Mouse (Mus musculus) right cerebral cortex, adult 18-20 months (tissue): Measurements from ENCODE around the gene Senp7.
A peak's percentile ranks its signal among the peaks of the same experiment; 100 is the strongest.
"Not testable (repeated sequence)": the region's sequence is repeated elsewhere in the genome, so short reads cannot be mapped to it uniquely, and the experiment has no call there.

Experiments used
- DNase-seq: peaks from one replicate; pipeline ENCODE4 v3.0.0; 2022; ENCODE audit warnings: mixed read lengths

Gene Senp7

DNA sequence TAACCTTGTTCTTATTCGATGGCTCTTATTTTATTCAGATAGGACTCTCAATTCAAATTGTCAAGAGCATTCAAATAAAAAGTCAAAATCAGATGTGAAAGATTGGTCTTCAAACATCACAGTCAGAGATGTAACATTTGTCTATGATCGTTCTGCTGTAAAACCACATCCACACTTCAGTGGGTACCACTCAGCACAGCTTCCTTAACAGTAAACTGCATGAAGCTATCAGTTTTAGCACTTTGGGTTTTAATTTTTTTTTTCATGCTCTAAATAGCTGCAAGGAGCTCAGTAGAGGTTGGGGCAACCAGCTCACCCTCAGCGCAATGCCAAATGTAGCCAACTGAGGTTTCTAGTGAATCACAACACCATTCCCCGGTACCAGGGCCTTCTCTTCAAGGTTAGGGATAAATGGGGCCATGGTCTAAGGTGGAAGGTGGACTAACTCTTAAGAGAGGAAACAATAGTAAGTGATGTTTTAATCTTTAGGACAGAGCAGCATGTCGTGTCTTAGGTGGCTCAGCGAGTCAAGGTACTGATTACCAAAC lies 20.5 kb downstream of the Senp7 start:
- DNase-seq = no peak

DNA sequence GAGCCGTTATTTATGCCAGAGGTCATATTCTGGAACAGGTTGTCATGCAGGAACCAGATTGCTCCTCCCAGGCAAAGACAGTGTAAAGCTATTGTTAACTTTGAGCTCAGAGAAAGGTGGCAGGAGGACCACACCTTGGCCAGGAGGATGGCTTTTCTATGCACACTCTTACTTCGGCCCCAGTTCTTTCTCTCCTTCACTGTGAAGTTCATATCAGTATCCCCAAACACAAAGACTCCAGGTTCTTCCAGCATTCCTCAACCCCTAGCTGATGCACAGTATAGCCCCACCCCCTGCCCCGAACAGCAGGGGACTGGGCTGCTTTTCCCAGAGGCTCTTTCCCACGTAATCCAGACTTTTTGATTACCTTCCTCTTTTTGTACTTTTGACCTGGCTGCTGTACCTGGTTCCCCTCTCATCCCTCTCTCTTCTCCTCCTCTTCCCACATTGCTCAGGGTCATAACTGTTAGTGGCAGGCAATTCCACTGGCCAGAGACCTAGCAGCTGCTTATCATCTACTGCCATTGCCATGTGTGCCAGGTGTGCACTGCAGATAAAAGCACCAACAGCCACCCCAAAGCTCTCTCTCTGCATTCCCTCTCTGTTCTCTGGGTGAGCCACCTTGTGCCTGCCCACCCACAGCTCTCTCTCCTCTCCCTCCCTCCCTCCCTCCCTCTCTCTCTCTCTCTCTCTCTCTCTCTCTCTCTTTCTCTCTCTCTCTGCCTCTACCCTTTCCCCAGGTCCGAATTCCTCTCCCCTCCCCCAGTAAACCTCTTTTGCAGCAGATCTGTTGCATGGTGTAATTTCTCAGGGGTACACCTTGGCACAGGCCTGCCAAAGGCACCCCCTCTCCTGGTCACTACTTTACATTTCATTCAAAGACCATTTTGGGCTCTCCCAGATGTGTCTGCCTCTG lies 23.4 kb downstream of the Senp7 start:
- DNase-seq = no peak

DNA sequence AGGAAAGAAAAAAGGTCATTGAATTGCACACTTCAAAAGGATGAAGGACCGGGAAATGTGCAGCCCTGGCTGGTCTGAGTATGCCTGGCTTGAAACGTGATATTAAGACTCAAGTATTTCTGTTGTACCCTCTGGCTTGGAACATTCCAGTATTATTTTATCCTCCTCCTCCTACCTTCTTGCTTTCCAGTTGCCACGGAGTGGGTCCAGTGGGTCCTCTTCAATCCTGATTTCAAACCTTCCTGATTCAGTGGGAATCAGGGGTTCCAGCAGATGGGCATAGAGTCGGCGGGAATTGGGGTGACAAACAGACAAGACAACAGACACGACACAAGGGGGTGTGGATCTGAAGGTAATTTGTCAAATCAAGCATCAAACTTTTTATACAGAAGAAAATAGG lies 24.4 kb downstream of the Senp7 start:
- no peak for DNase-seq

- DNase-seq = not testable (repeated sequence)
These were observed 25.0 kb downstream of the Senp7 start for GRCm38 (mm10) chr16:56073150-56073549.

- no peak for DNase-seq
These were observed 26.0 kb downstream of the Senp7 start for GRCm38 (mm10) chr16:56074122-56074521.

DNA sequence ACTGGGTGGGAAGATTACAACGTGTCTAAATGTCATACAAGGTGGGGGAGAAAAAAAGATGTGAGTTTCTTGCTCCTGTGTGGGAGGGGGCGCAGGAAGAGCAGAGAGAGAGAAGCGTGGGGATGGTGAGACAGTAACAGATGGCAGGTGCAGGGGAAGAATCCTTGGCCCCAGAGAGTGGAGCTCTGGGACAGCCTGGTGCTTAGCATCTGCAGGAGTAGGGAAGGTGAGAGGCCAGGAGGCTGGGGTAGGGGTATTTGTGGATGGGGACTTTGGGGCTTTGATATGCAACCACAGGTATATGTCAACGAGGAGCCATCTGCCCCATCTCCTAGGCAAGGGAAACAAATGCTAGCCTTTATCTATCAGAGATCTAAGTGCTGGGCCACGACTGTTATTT lies 26.4 kb downstream of the Senp7 start:
- no peak for DNase-seq

GRCm38 (mm10) chr16:56075222-56076111 lies 27.3 kb downstream of the Senp7 start:
- DNase-seq = peak; percentile 81

GRCm38 (mm10) chr16:56076121-56076869 lies 28.2 kb downstream of the Senp7 start:
- DNase-seq = no peak

DNA sequence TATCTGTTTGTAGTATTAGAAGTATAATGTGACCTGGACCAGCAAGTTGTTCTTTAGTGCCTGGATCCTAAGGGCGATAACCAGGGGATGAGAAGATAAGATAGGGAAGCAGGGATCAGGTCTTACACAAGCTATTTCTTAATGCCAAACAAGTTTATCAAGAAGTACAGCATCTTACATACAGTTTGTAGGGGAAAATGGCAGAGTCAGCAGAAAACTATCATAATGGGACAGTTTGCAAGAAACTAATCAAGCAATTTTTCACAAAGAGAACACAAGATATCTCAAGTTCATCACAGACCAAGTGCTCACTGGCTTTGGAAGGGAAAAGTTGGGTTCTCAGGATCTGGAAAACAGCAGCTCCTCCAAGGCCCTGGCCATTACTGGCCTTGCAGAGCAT lies 31.3 kb downstream of the Senp7 start:
- DNase-seq = no peak

DNA sequence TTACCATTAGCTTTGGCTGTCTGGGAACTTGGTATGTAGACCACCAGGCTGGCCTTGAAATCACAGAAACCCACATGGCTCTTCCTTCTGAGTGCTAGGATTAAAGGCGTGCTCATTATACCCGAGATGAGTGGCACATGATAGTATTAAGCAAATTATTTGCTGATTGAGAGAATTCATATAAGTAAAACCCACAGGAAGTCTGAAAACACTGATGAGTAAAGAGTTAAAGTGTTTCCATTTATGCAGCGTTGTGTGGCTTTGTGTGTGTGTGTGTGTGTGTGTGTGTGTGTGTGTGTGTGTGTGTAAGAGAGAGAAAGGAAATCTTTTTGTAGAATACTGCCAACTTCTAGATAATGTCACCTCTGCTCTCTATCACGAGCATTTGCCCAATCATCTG lies 33.6 kb downstream of the Senp7 start:
- no peak for DNase-seq

DNA sequence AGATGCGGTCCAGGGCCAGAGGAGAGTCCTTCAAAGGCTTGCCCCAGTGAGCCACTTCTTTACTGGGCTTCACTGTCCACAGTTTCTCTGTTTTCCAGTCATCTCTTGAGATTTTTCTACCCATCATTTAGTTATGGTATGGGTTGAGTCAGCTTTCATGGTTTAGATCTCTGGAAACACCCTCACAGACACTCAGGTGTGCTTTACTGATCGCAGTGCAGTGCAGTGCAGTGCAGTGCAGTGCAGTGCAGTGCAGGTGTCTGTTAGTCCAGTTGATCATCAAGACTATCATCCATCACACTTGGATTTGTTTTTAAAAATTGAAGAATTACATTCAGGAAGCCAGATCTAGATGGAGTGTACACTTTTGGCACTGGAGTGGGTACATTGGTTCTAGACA lies 38.2 kb downstream of the Senp7 start:
- no peak for DNase-seq

GRCm38 (mm10) chr16:56090385-56090784 lies 42.2 kb downstream of the Senp7 start:
- DNase-seq = no peak

- not testable (repeated sequence) for DNase-seq
These were observed 48.4 kb downstream of the Senp7 start for GRCm38 (mm10) chr16:56096401-56097018.

DNA sequence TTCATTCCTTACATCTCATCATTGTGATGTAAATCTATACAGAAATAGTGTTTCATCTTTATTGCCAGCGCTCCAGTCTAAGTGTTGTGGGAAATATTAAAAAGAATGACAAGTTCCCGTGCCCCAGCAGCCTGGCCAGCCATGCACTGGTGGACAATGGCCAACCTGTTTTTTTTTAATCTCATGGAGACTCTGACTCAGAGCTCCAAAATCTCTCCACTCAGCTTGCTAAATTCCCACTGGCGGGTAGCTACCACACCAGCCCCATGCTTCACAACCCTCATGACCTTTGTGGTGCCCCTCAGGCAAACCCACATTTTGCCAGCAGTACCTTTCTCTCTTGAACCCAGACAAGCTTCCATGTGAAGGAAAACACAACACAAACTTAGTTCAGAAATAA lies 67.6 kb downstream of the Senp7 start:
- DNase-seq = no peak

- DNase-seq = no peak
These were observed 68.0 kb downstream of the Senp7 start for GRCm38 (mm10) chr16:56116155-56116554.

DNA sequence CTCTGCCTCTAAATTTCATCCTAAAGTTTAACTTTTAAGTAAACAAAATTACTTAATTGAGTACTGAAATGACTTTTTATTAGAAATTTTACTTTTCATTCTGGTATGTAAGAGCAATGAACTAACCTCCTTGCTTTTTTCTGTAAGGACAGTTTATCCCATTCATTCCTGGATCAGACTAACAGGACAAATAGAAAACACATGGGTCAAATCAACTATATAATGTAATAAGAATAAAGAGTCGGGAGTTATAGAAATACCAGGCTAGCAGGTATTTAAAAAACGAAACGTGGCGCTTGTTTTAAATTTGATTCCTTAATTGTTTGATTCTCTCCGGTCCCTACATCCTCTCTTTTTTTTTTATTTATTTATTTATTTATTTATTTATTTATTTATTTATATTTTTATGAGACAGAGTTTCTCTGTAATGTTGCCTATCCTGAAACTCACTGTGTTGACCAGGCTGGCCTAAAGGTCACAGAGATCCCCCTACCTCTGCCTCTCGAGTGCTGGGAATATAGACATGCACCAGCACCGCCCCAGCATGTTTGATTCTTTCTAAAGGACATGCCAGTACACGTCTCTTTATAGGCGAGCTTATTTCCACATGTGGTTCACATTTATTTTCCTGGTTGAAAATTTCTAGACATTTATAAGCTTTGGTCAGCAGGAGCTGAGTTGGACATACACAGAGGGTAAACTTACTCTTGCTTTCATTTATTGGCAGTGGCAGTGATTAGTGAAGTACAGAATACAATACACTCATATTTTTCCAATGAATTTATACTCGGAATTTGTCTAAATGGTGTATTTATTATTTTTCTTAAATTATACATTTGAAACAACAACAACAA lies 69.4 kb downstream of the Senp7 start:
- DNase-seq = no peak

DNA sequence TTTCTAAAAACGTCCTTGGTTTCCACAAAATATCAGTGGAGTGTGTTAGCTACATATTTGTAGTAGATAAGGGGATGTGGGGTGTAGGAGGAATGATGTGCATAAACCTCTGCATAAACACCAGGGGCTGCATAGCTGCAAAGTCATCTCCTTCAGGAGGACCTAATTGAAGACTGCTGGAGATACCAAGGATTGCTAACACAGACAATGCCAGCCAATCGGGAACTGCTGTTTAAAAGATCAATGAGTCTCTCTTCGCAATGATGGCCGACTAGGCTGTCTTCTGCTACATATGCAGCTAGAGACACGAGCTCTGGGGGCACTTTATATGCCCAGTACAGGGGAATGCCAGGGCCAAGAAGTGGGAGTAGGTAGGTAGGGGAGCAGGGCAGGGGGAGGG lies 74.4 kb downstream of the Senp7 start:
- no peak for DNase-seq

DNA sequence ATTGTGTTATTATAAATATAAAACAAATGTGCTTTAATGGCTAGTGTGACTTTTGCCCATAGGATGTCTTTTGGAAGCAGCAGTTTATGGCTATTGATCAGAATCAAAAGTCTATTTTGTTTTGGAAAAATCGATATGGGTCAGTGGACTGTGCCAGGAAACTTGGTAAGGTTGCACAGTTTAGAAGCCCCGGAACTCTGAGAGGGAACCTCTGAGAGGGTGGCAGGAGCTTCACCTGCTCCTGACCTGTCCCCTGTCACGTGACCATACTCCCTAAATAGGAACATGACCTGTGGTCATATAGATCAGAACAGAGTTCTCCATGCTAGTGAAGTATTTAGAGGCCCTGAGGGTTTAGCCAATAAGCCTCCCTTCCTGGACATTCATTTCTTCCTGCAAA lies 75.9 kb downstream of the Senp7 start:
- no peak for DNase-seq

GRCm38 (mm10) chr16:56131666-56132065 lies 83.5 kb downstream of the Senp7 start:
- no peak for DNase-seq

DNA sequence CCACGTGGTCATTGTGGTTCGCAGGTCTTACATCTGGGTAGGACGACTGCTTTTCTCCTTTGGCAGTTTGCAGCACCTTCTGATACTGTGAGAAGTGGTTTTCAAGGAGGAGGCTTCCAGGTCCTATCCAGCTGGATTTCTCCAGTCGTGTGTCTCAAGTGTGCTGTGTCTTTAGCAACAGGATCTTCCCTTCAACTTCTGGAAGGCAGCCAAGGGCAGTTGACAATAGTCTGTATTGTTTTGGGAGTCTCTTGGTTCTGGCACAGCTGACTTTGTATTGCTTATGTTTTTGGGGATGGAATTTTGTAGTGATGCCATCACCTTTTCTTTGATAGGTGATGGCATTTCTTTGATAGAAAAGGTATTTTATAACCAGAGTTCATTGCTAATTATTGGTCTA lies 86.0 kb downstream of the Senp7 start:
- DNase-seq = no peak

- DNase-seq = not testable (repeated sequence)
These were observed 89.5 kb downstream of the Senp7 start for GRCm38 (mm10) chr16:56137672-56138071.
